In genomic region chr13:33105626-33106025, GRCm38 (mm10) we compare ENCODE assay signal across 28 mouse cellular contexts. TPM values are rescaled to one million over a fixed set of nuclear protein-coding genes. Genes with fewer than 3 reads are reported as not detected.
A peak's percentile ranks its signal among the peaks of the same experiment; 100 is the strongest.
DNase-seq lines count a peak whose midpoint lies in the region; ATAC-seq and TF ChIP-seq lines count a peak whose summit lies in the region.
"Had no signal": no experiment of that assay in that cellular context is flagged by ENCODE, and none has a peak within 500 bp of the region (broad histone marks: within the 10 kb centered on the region; RNA-seq: fewer than 3 reads in every experiment).

No protein-coding gene starts in this region.

- H3K4me3 ChIP-seq in C2C12 (ENCODE audit: insufficient read depth, poor library complexity, severe bottlenecking), result no peak overlapping the region
- no peak overlapping the region for H3K4me3 ChIP-seq in embryonic fibroblast, embryonic 13.5 days (ENCODE audit: insufficient read depth, low read length)
- H3K4me3 ChIP-seq in stomach, postnatal 0 days (ENCODE audit: low read depth, low read length), result no peak overlapping the region
- H3K4me3 ChIP-seq in limb, embryonic 10.5 days, result no peak overlapping the region
- H3K4me3 ChIP-seq in midbrain, postnatal 0 days (ENCODE audit: low read depth, low read length), result no peak overlapping the region
- H3K4me3 ChIP-seq: embryonic facial prominence, embryonic 10.5 days; embryonic facial prominence, embryonic 12.5 days; erythroblast, embryonic 14.5 days; forebrain, embryonic 13.5 days; forebrain, embryonic 15.5 days had no signal

- H3ac ChIP-seq in C2C12 (ENCODE audit: control insufficient read depth, insufficient read length, low read depth), result no peak overlapping the region

- no peak for ATAC-seq in stomach, postnatal 0 days (ENCODE audit: low FRiP score, low TSS enrichment)
- ATAC-seq in midbrain, postnatal 0 days (ENCODE audit: low FRiP score), result no peak
- ATAC-seq: forebrain, embryonic 13.5 days; forebrain, embryonic 15.5 days; forebrain, postnatal 0 days had no signal

- no peaks in the 10 kb centered on the region; the same call in 1 of the 2 replicates for H3K4me1 ChIP-seq in embryonic fibroblast, embryonic 13.5 days (ENCODE audit: control insufficient read depth, insufficient read depth, low read length)
- H3K4me1 ChIP-seq in stomach, postnatal 0 days (replicated peaks; ENCODE audit: control insufficient read depth, insufficient read depth), result no peaks in the 10 kb centered on the region
- no peaks in the 10 kb centered on the region for H3K4me1 ChIP-seq in limb, embryonic 10.5 days
- H3K4me1 ChIP-seq in midbrain, postnatal 0 days (ENCODE audit: insufficient read depth, low read length), result no peaks in the 10 kb centered on the region
- H3K4me1 ChIP-seq: embryonic facial prominence, embryonic 10.5 days; embryonic facial prominence, embryonic 12.5 days; forebrain, embryonic 13.5 days; forebrain, embryonic 15.5 days had no signal

- TF ChIP-seq POLR2A in embryonic fibroblast, embryonic 13.5 days (IDR thresholded peaks at IDR 0.05; ENCODE audit: low read depth, low read length), result no peak

- DNase-seq in 3134 (ENCODE audit: extremely low read depth, insufficient read length, low spot score) (peak; percentile 24), NIH3T3 (ENCODE audit: low read depth) (peak; percentile 71)
- no peak for DNase-seq in stomach, postnatal 0 days (ENCODE audit: low spot score)
- no peak for DNase-seq in limb, embryonic 10.5 days (ENCODE audit: low spot score)
- DNase-seq in kidney, adult 8-10 months, result no peak
- no peak for DNase-seq in midbrain, postnatal 0 days (ENCODE audit: low spot score)
- DNase-seq: adrenal gland, adult 2 months; adrenal gland, postnatal 10 days; adrenal gland, postnatal 25 days; B cell, adult 2 months; cerebellum, adult 11-12 months; cerebellum, adult 2 months; cerebellum, adult 9-10 months; cerebellum, postnatal 10 days; cerebellum, postnatal 25 days; forebrain, postnatal 0 days had no signal

- H3K9me3 ChIP-seq in stomach, postnatal 0 days (ENCODE audit: control insufficient read depth, low read length), result no peaks in the 10 kb centered on the region
- no peaks in the 10 kb centered on the region for H3K9me3 ChIP-seq in limb, embryonic 10.5 days (replicated peaks)
- H3K9me3 ChIP-seq in midbrain, postnatal 0 days (ENCODE audit: low read length), result no peaks in the 10 kb centered on the region
- H3K9me3 ChIP-seq: embryonic facial prominence, embryonic 12.5 days; forebrain, embryonic 15.5 days had no signal

- TF ChIP-seq CTCF in C2C12 (IDR thresholded peaks at IDR 0.05; ENCODE audit: control insufficient read depth, insufficient read depth, insufficient read length), result no peak
- TF ChIP-seq CTCF in embryonic fibroblast, embryonic 13.5 days (IDR thresholded peaks at IDR 0.05; ENCODE audit: borderline replicate concordance, insufficient read depth, low read length), result no peak
- TF ChIP-seq CTCF in stomach, postnatal 0 days (IDR thresholded peaks at IDR 0.05; ENCODE audit: low read depth), result no peak
- no peak for TF ChIP-seq CTCF in midbrain, postnatal 0 days (IDR thresholded peaks at IDR 0.05)

- no peak overlapping the region for H3K4me2 ChIP-seq in stomach, postnatal 0 days (replicated peaks; ENCODE audit: low read depth)
- H3K4me2 ChIP-seq in midbrain, postnatal 0 days (ENCODE audit: low read depth, low read length, poor library complexity, severe bottlenecking), result no peak overlapping the region
- H3K4me2 ChIP-seq: embryonic facial prominence, embryonic 12.5 days; forebrain, embryonic 13.5 days; forebrain, embryonic 15.5 days had no signal

- no peaks in the 10 kb centered on the region for H3K79me3 ChIP-seq in C2C12 (ENCODE audit: low read depth)

- peak overlapping the region; percentile 80 for H3K27ac ChIP-seq in embryonic fibroblast, embryonic 13.5 days (ENCODE audit: insufficient read depth, low read length)
- no peak overlapping the region for H3K27ac ChIP-seq in stomach, postnatal 0 days (replicated peaks)
- no peak overlapping the region for H3K27ac ChIP-seq in limb, embryonic 10.5 days
- no peak overlapping the region for H3K27ac ChIP-seq in midbrain, postnatal 0 days (ENCODE audit: low read depth, low read length)
- H3K27ac ChIP-seq: embryonic facial prominence, embryonic 10.5 days; embryonic facial prominence, embryonic 12.5 days; forebrain, embryonic 13.5 days; forebrain, embryonic 15.5 days had no signal

- no peaks in the 10 kb centered on the region for H3K36me3 ChIP-seq in C2C12 (ENCODE audit: control insufficient read depth, insufficient read depth)
- no peaks in the 10 kb centered on the region for H3K36me3 ChIP-seq in stomach, postnatal 0 days (ENCODE audit: control insufficient read depth, insufficient read depth, low read length)
- H3K36me3 ChIP-seq in limb, embryonic 10.5 days, result no peaks in the 10 kb centered on the region
- no peaks in the 10 kb centered on the region for H3K36me3 ChIP-seq in midbrain, postnatal 0 days (ENCODE audit: insufficient read depth, low read length)
- H3K36me3 ChIP-seq: embryonic facial prominence, embryonic 10.5 days; embryonic facial prominence, embryonic 12.5 days; forebrain, embryonic 15.5 days had no signal

- no peak overlapping the region for H3K9ac ChIP-seq in stomach, postnatal 0 days (ENCODE audit: low read length)
- no peak overlapping the region for H3K9ac ChIP-seq in midbrain, postnatal 0 days (replicated peaks; ENCODE audit: low read length, poor library complexity, severe bottlenecking)
- H3K9ac ChIP-seq: embryonic facial prominence, embryonic 12.5 days; forebrain, embryonic 13.5 days; forebrain, embryonic 15.5 days; forebrain, postnatal 0 days had no signal

- H3K79me2 ChIP-seq in C2C12 (ENCODE audit: control insufficient read depth, insufficient read depth), result no peaks in the 10 kb centered on the region

- H3K27me3 ChIP-seq in C2C12 (ENCODE audit: control insufficient read depth, insufficient read depth, insufficient read length), result no peaks in the 10 kb centered on the region
- H3K27me3 ChIP-seq in stomach, postnatal 0 days (ENCODE audit: control insufficient read depth, insufficient read depth, low read length), result no peaks in the 10 kb centered on the region
- H3K27me3 ChIP-seq in limb, embryonic 10.5 days (ENCODE audit: low read depth, poor library complexity, severe bottlenecking), result no peaks in the 10 kb centered on the region
- no peaks in the 10 kb centered on the region for H3K27me3 ChIP-seq in midbrain, postnatal 0 days (ENCODE audit: insufficient read depth, low read length)
- H3K27me3 ChIP-seq: embryonic facial prominence, embryonic 12.5 days; forebrain, embryonic 13.5 days; forebrain, embryonic 15.5 days had no signal

- TF ChIP-seq EP300 in stomach, postnatal 0 days (optimal IDR thresholded peaks at IDR 0.05), result no peak

TF ChIP-seq in C2C12, 6 proteins besides CTCF, POLR2A, EP300 and RAD21:
- TF ChIP-seq FOSL1 (IDR thresholded peaks at IDR 0.05; ENCODE audit: insufficient read depth, low read length, poor library complexity, severe bottlenecking) (no peak), CEBPB (IDR thresholded peaks at IDR 0.05; ENCODE audit: low read depth) (peak; percentile 49), USF1 (IDR thresholded peaks at IDR 0.05; ENCODE audit: low read depth) (no peak)

RNA-seq across cellular contexts. Expression of gene Serpinb1b, which starts 27.3 kb away (rescaled TPM):
- 0.11 TPM for polyA plus RNA-seq in C2C12 (2012; fragmentation: generic; extraction: Trizol)
- not detected in 2 replicates for polyA plus RNA-seq in embryonic fibroblast, embryonic 13.5 days (2011; ENCODE audit: insufficient read length, low read depth, missing spikeins)
- polyA plus RNA-seq in stomach, postnatal 0 days (2015; fragmentation: Nextera tagmentation; extraction: Ambion mirVana), result 1.3 and 2.0 TPM in 2 replicates
- not detected in 2 replicates for polyA plus RNA-seq in limb, embryonic 10.5 days (2016; fragmentation: Nextera tagmentation; extraction: Ambion mirVana)
- total RNA-seq in midbrain, postnatal 0 days (2014; rRNA removed), result 1.8 and 3.1 TPM in 2 replicates
- polyA plus RNA-seq in midbrain, postnatal 0 days (2015; fragmentation: Nextera tagmentation; extraction: Ambion mirVana), result 1.6 and 2.3 TPM in 2 replicates
- total RNA-seq: MEL had no signal
- polyA plus RNA-seq: erythroblast, embryonic 14.5 days had no signal

RNA-seq across cellular contexts. Expression of gene Serpinb9c, which starts 53.9 kb away (rescaled TPM):
- polyA plus RNA-seq in C2C12 (2012; fragmentation: generic; extraction: Trizol), result not detected
- polyA plus RNA-seq in embryonic fibroblast, embryonic 13.5 days (2011; ENCODE audit: insufficient read length, low read depth, missing spikeins), result not detected in 2 replicates
- polyA plus RNA-seq in stomach, postnatal 0 days (2015; fragmentation: Nextera tagmentation; extraction: Ambion mirVana), result not detected in 2 replicates
- polyA plus RNA-seq in limb, embryonic 10.5 days (2016; fragmentation: Nextera tagmentation; extraction: Ambion mirVana), result not detected in 2 replicates
- not detected in 2 replicates for total RNA-seq in midbrain, postnatal 0 days (2014; rRNA removed)
- polyA plus RNA-seq in midbrain, postnatal 0 days (2015; fragmentation: Nextera tagmentation; extraction: Ambion mirVana), result not detected in 2 replicates
- total RNA-seq: adrenal gland, adult 2 months; adrenal gland, postnatal 10 days; adrenal gland, postnatal 25 days; adrenal gland, postnatal 4 days; forebrain, postnatal 0 days; MEL had no signal
- polyA plus RNA-seq: adrenal gland, adult 2 months; cortical plate, adult 2 months; embryonic facial prominence, embryonic 10.5 days; embryonic facial prominence, embryonic 12.5 days; embryonic facial prominence, embryonic 14.5 days; erythroblast, embryonic 14.5 days; forebrain, embryonic 11.5 days; forebrain, embryonic 13.5 days; forebrain, embryonic 15.5 days; forebrain, postnatal 0 days had no signal

Comparison
In these comparisons a context has a peak if more than half of its experiments do, and no peak if none do; other contexts are left out.
1. DNase-seq: peak in 3134 (single experiment) and NIH3T3 (single experiment); none in stomach, postnatal 0 days (single experiment), limb, embryonic 10.5 days (single experiment), kidney, adult 8-10 months (0 of 2) and midbrain, postnatal 0 days (single experiment).